Mouse (Mus musculus) liver, postnatal 0 days (tissue): ENCODE results near the gene Nnat. TPM values are rescaled to one million over a fixed set of nuclear protein-coding genes. Genes with fewer than 3 reads are reported as not detected.

Source experiments
- ATAC-seq: fragments of 200-750 bp; cut with Nextera tagmentation; 2 replicates; pipeline ENCODE4 v1.8.0; 2017; ENCODE audit warnings: mild to moderate bottlenecking, moderate library complexity
- DNase-seq: peaks from one replicate; pipeline ENCODE4 v3.0.0-alpha.2; 2016
- H3K27ac ChIP-seq: fragments of 300-500 bp; sonication (generic); 2 replicates; pipeline ENCODE4 v1.5.1; 2014; ENCODE audit warnings: antibody characterized with exemption, moderate library complexity, mild to moderate bottlenecking, low read depth
- H3K27me3 ChIP-seq: fragments of 300-500 bp; sonication (generic); 2 replicates; pipeline ENCODE4 v1.6.1; 2014; ENCODE audit warnings: low read length, control low read depth, mixed read lengths; ENCODE audit not compliant: insufficient read depth
- H3K36me3 ChIP-seq: fragments of 300-500 bp; sonication (generic); replicated peaks from 2 replicates; pipeline ENCODE4 v1.6.1; 2014; ENCODE audit warnings: mild to moderate bottlenecking, control low read depth, low read length, moderate library complexity, mixed read lengths; ENCODE audit not compliant: insufficient read depth
- H3K4me1 ChIP-seq: fragments of 300-500 bp; sonication (generic); 2 replicates; pipeline ENCODE4 v1.6.1; 2014; ENCODE audit warnings: antibody characterized with exemption, mild to moderate bottlenecking, control low read depth; ENCODE audit not compliant: insufficient read depth
- H3K4me2 ChIP-seq: fragments of 300-500 bp; sonication (generic); 2 replicates; pipeline ENCODE4 v1.6.1; 2014; ENCODE audit warnings: low read depth, mild to moderate bottlenecking, low read length, moderate library complexity, mixed read lengths
- H3K4me3 ChIP-seq: fragments of 300-500 bp; sonication (generic); 2 replicates; pipeline ENCODE4 v1.5.1; 2014; ENCODE audit warnings: low read depth, low read length
- H3K9ac ChIP-seq: fragments of 300-500 bp; sonication (generic); replicated peaks from 2 replicates; pipeline ENCODE4 v1.6.1; 2014; ENCODE audit warnings: mild to moderate bottlenecking, moderate library complexity
- H3K9me3 ChIP-seq: fragments of 300-500 bp; sonication (generic); 2 replicates; pipeline ENCODE4 v1.6.1; 2016; ENCODE audit warnings: mild to moderate bottlenecking, control low read depth, low read length, mixed read lengths
- CTCF ChIP-seq: sonication (generic); IDR thresholded peaks from 2 replicates; pipeline ENCODE4 v1.5.1; 2016; ENCODE audit warnings: antibody characterized with exemption, low read depth
- EP300 ChIP-seq: IDR thresholded peaks from 2 replicates; pipeline ENCODE4 v1.6.1; 2016; ENCODE audit warnings: antibody characterized with exemption, low read depth, mild to moderate bottlenecking
- WGBS: fragments of 180-500 bp; shearing (Covaris S2); extraction: QIAGEN DNeasy Blood & Tissue Kit; methylation state at CpG from one replicate; pipeline ENCODE4 v1.1.7; 2014; ENCODE audit not compliant: insufficient replicate concordance; 5-methylcytosine and 5-hydroxymethylcytosine counted together
- polyA plus RNA-seq: library from polyadenylated mRNA; unstranded; fragments of >200 nt; fragmentation: Nextera tagmentation; extraction: Ambion mirVana; gene quantifications from 2 replicates; pipeline ENCODE4 v1.2.1, GENCODE M21; 2015

The Nnat gene
- 6.2 and 6.6 TPM in 2 replicates for polyA plus RNA-seq

DNA sequence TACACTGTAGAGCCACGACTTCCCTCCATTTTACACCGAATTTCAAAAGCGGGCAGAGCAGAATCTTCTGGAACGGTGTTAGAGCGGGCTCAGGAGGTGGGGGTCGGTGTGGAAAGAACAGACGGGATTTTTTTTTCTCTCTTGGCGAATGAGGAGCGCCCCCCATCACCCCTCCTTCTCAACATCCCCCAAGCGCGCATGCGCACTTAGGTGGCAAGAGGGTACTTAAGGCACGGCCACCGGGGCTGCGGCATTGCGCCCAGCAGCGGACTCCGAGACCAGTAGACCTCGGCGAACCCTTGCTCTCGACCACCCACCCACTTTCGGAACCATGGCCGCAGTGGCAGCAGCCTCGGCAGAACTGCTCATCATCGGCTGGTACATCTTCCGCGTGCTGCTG, at the start of gene Nnat:
Gene Nnat (plus strand): TSS at position 221 of the 400 bp plus-strand sequence.
- no peak within 1 kb of the TSS for H3K9ac ChIP-seq
- no peak within 1 kb of the TSS for H3K27ac ChIP-seq
- H3K36me3 ChIP-seq: no peaks in the 10 kb centered on the region
- peaks cover 9% of the 10 kb centered on the region for H3K27me3 ChIP-seq
- H3K4me1 ChIP-seq: 0 out of 2 replicates have a peak, but pooled peaks cover 2% of the 10 kb centered on the region
- TF ChIP-seq EP300 (no peak), CTCF (no peak)
- DNase-seq (no peak), ATAC-seq (no peak)
- H3K4me3 ChIP-seq: peak within 1 kb of the TSS; percentile 32
- H3K9me3 ChIP-seq: peaks cover 3% of the 10 kb centered on the region
- peak within 1 kb of the TSS; percentile 46 for H3K4me2 ChIP-seq
- 40% methylated on average over 27 of the region's 27 CpGs for WGBS

DNA sequence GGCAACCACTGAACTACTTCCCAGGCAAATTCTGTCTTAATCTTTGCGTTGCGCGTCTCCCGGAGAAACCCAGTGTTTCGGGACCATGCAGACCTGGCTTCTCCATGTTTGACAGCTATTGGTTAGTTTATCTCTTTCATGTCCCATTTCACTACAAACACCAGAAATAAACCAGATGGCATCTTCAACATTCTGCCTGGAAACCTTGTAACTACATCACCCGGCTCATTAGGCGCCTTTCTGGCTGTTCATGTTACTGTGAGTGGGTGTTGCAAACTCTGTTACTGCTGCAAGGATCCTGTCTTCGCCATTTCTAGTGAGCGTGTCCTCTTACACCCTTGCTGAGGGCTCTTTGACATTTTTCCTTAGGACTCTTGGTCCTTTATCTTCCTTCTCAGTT, 47.0 kb upstream of the Nnat start:
- H3K4me2 ChIP-seq: no peak overlapping the region
- peaks cover 21% of the 10 kb centered on the region for H3K4me1 ChIP-seq
- no peaks in the 10 kb centered on the region for H3K9me3 ChIP-seq
- ATAC-seq (no peak), DNase-seq (no peak)
- no peaks in the 10 kb centered on the region for H3K27me3 ChIP-seq
- no peak for TF ChIP-seq EP300
- TF ChIP-seq CTCF: no peak
- 82% methylated on average over 9 of the region's 9 CpGs for WGBS
- no peaks in the 10 kb centered on the region for H3K36me3 ChIP-seq
- H3K27ac ChIP-seq: no peak overlapping the region
- H3K4me3 ChIP-seq: no peak overlapping the region
- H3K9ac ChIP-seq: no peak overlapping the region

DNA sequence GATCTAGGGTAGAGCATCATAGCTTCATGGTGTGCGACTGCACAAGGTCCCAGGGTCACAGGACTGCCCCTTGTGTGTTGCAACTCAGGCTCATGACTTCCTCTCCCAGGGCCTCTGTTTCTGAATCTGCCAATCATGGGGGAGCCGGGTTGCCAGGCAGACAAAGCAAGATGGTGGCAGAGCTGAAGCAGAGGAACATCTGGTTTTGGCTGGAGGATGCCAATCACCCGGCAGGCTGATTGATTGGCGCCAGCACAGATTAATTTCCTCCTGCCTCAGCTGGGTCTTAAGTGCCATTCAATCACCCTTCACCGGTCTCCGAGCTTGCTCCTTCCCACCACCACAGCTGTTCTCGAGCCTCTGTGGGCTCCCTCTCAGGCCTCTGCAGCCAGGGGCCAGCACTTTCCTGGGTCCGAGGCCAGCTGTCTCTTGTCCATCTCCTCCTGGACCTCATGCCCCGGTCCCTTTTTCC, 46.1 kb upstream of the Nnat start:
- ATAC-seq (peak; percentile 68), DNase-seq (peak; percentile 55)
- no peaks in the 10 kb centered on the region for H3K27me3 ChIP-seq
- peaks cover 17% of the 10 kb centered on the region for H3K4me1 ChIP-seq
- H3K36me3 ChIP-seq: no peaks in the 10 kb centered on the region
- H3K9ac ChIP-seq: no peak overlapping the region
- H3K27ac ChIP-seq: no peak overlapping the region
- H3K4me2 ChIP-seq: no peak overlapping the region
- WGBS: 38% methylated on average over 9 of the region's 9 CpGs
- TF ChIP-seq CTCF (no peak), EP300 (no peak)
- H3K9me3 ChIP-seq: no peaks in the 10 kb centered on the region
- no peak overlapping the region for H3K4me3 ChIP-seq

DNA sequence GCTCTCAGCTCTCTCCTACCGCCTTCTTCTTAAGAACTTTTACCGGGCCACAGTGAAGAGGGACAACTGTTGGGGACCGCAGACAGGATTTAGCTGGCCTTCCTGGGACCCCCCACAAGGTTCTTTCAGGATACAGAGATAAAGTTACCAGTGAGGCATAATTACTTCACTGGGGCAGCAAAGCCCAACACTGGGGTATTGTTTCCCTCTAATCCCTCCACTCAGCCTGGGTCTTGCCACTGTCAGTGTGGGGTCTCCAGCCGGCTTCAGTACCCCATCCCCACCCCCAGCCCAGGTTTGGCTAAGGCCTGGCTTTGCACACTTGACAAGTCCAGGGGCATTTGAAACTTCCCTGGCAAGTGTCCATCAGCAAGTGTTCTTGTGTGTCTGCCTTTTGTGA, 45.5 kb upstream of the Nnat start:
- Histone ChIP-seq H3K4me1 (peaks cover 17% of the 10 kb centered on the region), H3K9ac (no peak overlapping the region), H3K9me3 (no peaks in the 10 kb centered on the region), H3K27ac (no peak overlapping the region), H3K27me3 (no peaks in the 10 kb centered on the region), H3K4me2 (no peak overlapping the region), H3K36me3 (no peaks in the 10 kb centered on the region), H3K4me3 (no peak overlapping the region)
- ATAC-seq: no peak
- WGBS: 38% methylated on average over 4 of the region's 4 CpGs
- DNase-seq: no peak
- no peak for TF ChIP-seq EP300
- no peak for TF ChIP-seq CTCF

DNA sequence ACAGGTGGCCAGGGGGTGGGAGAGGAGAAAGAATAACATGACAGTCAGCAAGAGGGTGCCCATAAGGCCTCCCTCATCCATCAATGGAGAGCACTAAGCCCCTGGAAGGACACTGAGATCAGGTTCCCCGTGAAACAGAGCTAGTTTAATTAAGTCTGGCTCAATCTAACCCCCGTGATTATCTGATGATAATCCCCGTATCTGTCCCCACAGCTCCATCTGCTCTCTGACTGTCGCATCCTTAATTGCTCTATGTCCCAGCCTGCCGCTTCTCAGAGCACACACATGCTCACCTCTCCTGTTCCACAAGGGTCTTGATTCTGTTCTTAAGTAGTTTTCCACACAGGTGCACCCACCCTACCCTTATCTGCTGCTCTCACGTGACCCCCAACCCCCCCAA, 42.4 kb upstream of the Nnat start:
- H3K27ac ChIP-seq: no peak overlapping the region
- no peaks in the 10 kb centered on the region for H3K36me3 ChIP-seq
- H3K9me3 ChIP-seq: no peaks in the 10 kb centered on the region
- no peak for DNase-seq
- 66% methylated on average over 6 of the region's 6 CpGs for WGBS
- no peak for ATAC-seq
- H3K27me3 ChIP-seq: no peaks in the 10 kb centered on the region
- peaks cover 8% of the 10 kb centered on the region; the same call in 1 of the 2 replicates for H3K4me1 ChIP-seq
- TF ChIP-seq CTCF (no peak), EP300 (no peak)
- no peak overlapping the region for H3K4me3 ChIP-seq
- H3K4me2 ChIP-seq: no peak overlapping the region
- no peak overlapping the region for H3K9ac ChIP-seq

DNA sequence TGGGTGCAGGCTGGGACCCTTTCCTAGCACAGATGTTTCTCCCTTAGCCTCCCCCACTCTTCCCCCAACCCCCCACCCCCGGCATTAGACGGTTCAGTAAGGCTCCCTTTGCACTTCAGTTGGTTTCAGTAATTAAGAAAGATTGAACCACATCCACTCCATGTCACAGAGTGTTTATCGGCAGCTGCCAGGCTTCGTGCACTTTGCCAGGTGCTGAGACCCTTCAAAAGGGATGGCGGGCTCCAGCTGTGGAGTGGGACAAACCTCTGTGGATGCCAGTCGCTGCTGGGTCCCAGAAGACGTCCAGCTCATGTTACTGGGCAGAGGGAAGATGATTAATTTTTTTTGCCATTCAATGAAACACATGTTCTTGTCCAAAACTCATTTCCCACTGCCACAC, 41.4 kb upstream of the Nnat start:
- WGBS: 73% methylated on average over 7 of the region's 7 CpGs
- no peak overlapping the region for H3K27ac ChIP-seq
- H3K9ac ChIP-seq: no peak overlapping the region
- no peaks in the 10 kb centered on the region for H3K9me3 ChIP-seq
- H3K4me2 ChIP-seq: no peak overlapping the region
- H3K4me3 ChIP-seq: no peak overlapping the region
- no peaks in the 10 kb centered on the region for H3K36me3 ChIP-seq
- DNase-seq (no peak), ATAC-seq (no peak)
- peaks cover 5% of the 10 kb centered on the region; the same call in 1 of the 2 replicates for H3K4me1 ChIP-seq
- TF ChIP-seq EP300 (no peak), CTCF (no peak)
- H3K27me3 ChIP-seq: no peaks in the 10 kb centered on the region

DNA sequence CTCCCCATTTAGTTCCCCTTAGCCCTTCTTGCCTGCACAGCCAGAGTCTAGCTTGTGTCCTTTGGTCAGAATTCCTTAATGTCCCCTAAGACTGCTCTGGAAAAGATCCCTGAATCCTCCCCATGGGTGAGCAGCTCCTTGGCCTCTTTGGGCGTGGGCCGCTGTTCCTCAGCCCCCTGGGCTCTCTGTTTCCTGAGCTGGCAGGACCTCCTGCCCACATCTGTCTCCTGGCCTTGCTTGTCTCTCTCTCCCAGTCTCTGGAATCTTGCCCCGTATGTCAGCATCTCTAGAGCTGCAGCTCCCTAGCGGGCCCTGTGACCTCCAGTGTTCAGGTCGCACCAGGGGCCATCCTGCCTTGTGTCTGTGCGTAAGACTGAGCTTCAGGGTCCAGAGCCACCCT, 40.4 kb upstream of the Nnat start:
- ATAC-seq (no peak), DNase-seq (no peak)
- Histone ChIP-seq H3K27me3 (0 out of 2 replicates have a peak, but pooled peaks cover 2% of the 10 kb centered on the region), H3K27ac (no peak overlapping the region), H3K4me3 (no peak overlapping the region), H3K4me2 (no peak overlapping the region), H3K4me1 (0 out of 2 replicates have a peak, but pooled peaks cover under 1% of the 10 kb centered on the region), H3K36me3 (no peaks in the 10 kb centered on the region), H3K9me3 (no peaks in the 10 kb centered on the region), H3K9ac (no peak overlapping the region)
- 70% methylated on average over 6 of the region's 6 CpGs for WGBS
- TF ChIP-seq CTCF (no peak), EP300 (no peak)
